Mouse (Mus musculus): ENCODE measurements at regions not wholly inside any gene's neighbourhood (a gene's known extent, or its start where the extent isn't known, plus 50 kb on each side); places are given as distances from the start of the nearest gene placed in this dataset.
A peak's percentile ranks its signal among the peaks of the same experiment; 100 is the strongest.

GRCm38 (mm10) chr5:106199061-106199460 is 258.9 kb downstream of the Barhl2 start:
- Histone ChIP-seq H3K9me3 (no peaks in the 10 kb centered on the region), H3K27me3 (no peaks in the 10 kb centered on the region), H3K4me3 (replicated peaks) (no peak overlapping the region), H3K27ac (no peak overlapping the region), H3K4me2 (no peak overlapping the region), H3K9ac (replicated peaks) (no peak overlapping the region), H3K36me3 (no peaks in the 10 kb centered on the region), H3K4me1 (replicated peaks) (peaks cover 11% of the 10 kb centered on the region)
- 67% methylated on average over 3 of the region's 3 CpGs for WGBS
- ATAC-seq (ENCODE audit: insufficient number of reproducible peaks, insufficient read depth, low FRiP score, low TSS enrichment, low read depth) = no peak

- H3K27ac ChIP-seq = no peak overlapping the region
- no peaks in the 10 kb centered on the region for H3K27me3 ChIP-seq
- no peak for ATAC-seq (ENCODE audit: insufficient number of reproducible peaks, insufficient read depth, low FRiP score, low TSS enrichment, low read depth)
- no peaks in the 10 kb centered on the region for H3K9me3 ChIP-seq
- H3K9ac ChIP-seq (replicated peaks) = no peak overlapping the region
- no peaks in the 10 kb centered on the region for H3K36me3 ChIP-seq
- H3K4me1 ChIP-seq (replicated peaks) = no peaks in the 10 kb centered on the region
- 87% methylated on average over 11 of the region's 11 CpGs for WGBS
- no peak overlapping the region for H3K4me2 ChIP-seq
- no peak overlapping the region for H3K4me3 ChIP-seq (replicated peaks)
Observed at GRCm38 (mm10) chr5:106191141-106191540, 266.8 kb downstream of the Barhl2 start.

- Histone ChIP-seq H3K36me3 (no peaks in the 10 kb centered on the region), H3K9ac (replicated peaks) (no peak overlapping the region), H3K9me3 (0 out of 2 replicates have a peak, but pooled peaks cover 3% of the 10 kb centered on the region), H3K4me1 (replicated peaks) (no peaks in the 10 kb centered on the region), H3K27ac (no peak overlapping the region), H3K27me3 (no peaks in the 10 kb centered on the region), H3K4me2 (no peak overlapping the region), H3K4me3 (replicated peaks) (no peak overlapping the region)
- ATAC-seq (ENCODE audit: insufficient number of reproducible peaks, insufficient read depth, low FRiP score, low TSS enrichment, low read depth) = no peak
- 92% methylated on average over 23 of the region's 23 CpGs for WGBS
Observed at GRCm38 (mm10) chr5:106181726-106182125, 276.2 kb downstream of the Barhl2 start.

GRCm38 (mm10) chr5:106172162-106172561 is 285.8 kb downstream of the Barhl2 start:
- H3K9ac ChIP-seq (replicated peaks) = no peak overlapping the region
- H3K4me2 ChIP-seq = no peak overlapping the region; the same call in 1 of the 2 replicates
- H3K27me3 ChIP-seq = no peaks in the 10 kb centered on the region
- no peak overlapping the region for H3K4me3 ChIP-seq (replicated peaks)
- 0 out of 2 replicates have a peak overlapping the region, but pooled peaks have one; percentile 13 for H3K27ac ChIP-seq
- WGBS = 16% methylated on average over 3 of the region's 3 CpGs
- no peaks in the 10 kb centered on the region for H3K36me3 ChIP-seq
- ATAC-seq (ENCODE audit: insufficient number of reproducible peaks, insufficient read depth, low FRiP score, low TSS enrichment, low read depth) = no peak
- no peaks in the 10 kb centered on the region for H3K9me3 ChIP-seq
- H3K4me1 ChIP-seq (replicated peaks) = peaks cover 11% of the 10 kb centered on the region

- WGBS = 96% methylated on average over 4 of the region's 4 CpGs
- H3K4me1 ChIP-seq (replicated peaks) = peaks cover 11% of the 10 kb centered on the region
- H3K36me3 ChIP-seq = no peaks in the 10 kb centered on the region
- H3K27ac ChIP-seq = no peak overlapping the region
- ATAC-seq (ENCODE audit: insufficient number of reproducible peaks, insufficient read depth, low FRiP score, low TSS enrichment, low read depth) = no peak
- no peaks in the 10 kb centered on the region for H3K27me3 ChIP-seq
- no peak overlapping the region for H3K4me2 ChIP-seq
- no peak overlapping the region for H3K9ac ChIP-seq (replicated peaks)
- no peak overlapping the region for H3K4me3 ChIP-seq (replicated peaks)
- H3K9me3 ChIP-seq = no peaks in the 10 kb centered on the region
Observed at GRCm38 (mm10) chr5:106170405-106170804, 287.6 kb downstream of the Barhl2 start.

- peaks cover 18% of the 10 kb centered on the region for H3K4me1 ChIP-seq (replicated peaks)
- no peak overlapping the region for H3K4me2 ChIP-seq
- no peaks in the 10 kb centered on the region; the same call in 1 of the 2 replicates for H3K27me3 ChIP-seq
- H3K36me3 ChIP-seq = no peaks in the 10 kb centered on the region
- H3K4me3 ChIP-seq (replicated peaks) = no peak overlapping the region
- ATAC-seq (ENCODE audit: insufficient number of reproducible peaks, insufficient read depth, low FRiP score, low TSS enrichment, low read depth) = no peak
- no peak overlapping the region for H3K27ac ChIP-seq
- WGBS = 82% methylated on average over 11 of the region's 11 CpGs
- H3K9me3 ChIP-seq = no peaks in the 10 kb centered on the region
- H3K9ac ChIP-seq (replicated peaks) = no peak overlapping the region
Observed at GRCm38 (mm10) chr5:106167556-106167955, 290.4 kb downstream of the Barhl2 start.

GRCm38 (mm10) chr5:106166266-106166665 is 289.9 kb downstream of the Zfp326 start:
- no peak overlapping the region for H3K9ac ChIP-seq (replicated peaks)
- H3K4me2 ChIP-seq = no peak overlapping the region
- no peaks in the 10 kb centered on the region for H3K9me3 ChIP-seq
- WGBS = 76% methylated on average over 5 of the region's 5 CpGs
- no peak overlapping the region for H3K27ac ChIP-seq
- 0 out of 2 replicates have a peak, but pooled peaks cover 7% of the 10 kb centered on the region for H3K4me1 ChIP-seq (replicated peaks)
- no peaks in the 10 kb centered on the region; the same call in 1 of the 2 replicates for H3K27me3 ChIP-seq
- no peak for ATAC-seq (ENCODE audit: insufficient number of reproducible peaks, insufficient read depth, low FRiP score, low TSS enrichment, low read depth)
- no peaks in the 10 kb centered on the region for H3K36me3 ChIP-seq
- H3K4me3 ChIP-seq (replicated peaks) = no peak overlapping the region

GRCm38 (mm10) chr5:106164190-106164589 is 287.8 kb downstream of the Zfp326 start:
- Histone ChIP-seq H3K27ac (no peak overlapping the region), H3K4me3 (replicated peaks) (no peak overlapping the region), H3K4me2 (no peak overlapping the region), H3K27me3 (no peaks in the 10 kb centered on the region; the same call in 1 of the 2 replicates), H3K9me3 (peaks cover 4% of the 10 kb centered on the region; the same call in 1 of the 2 replicates), H3K9ac (replicated peaks) (no peak overlapping the region), H3K36me3 (no peaks in the 10 kb centered on the region), H3K4me1 (replicated peaks) (peaks cover 7% of the 10 kb centered on the region; the same call in 1 of the 2 replicates)
- 52% methylated on average over 8 of the region's 8 CpGs for WGBS
- ATAC-seq (ENCODE audit: insufficient number of reproducible peaks, insufficient read depth, low FRiP score, low TSS enrichment, low read depth) = no peak

GRCm38 (mm10) chr5:106162981-106163653 is 286.8 kb downstream of the Zfp326 start:
- Histone ChIP-seq H3K4me3 (replicated peaks) (no peak overlapping the region), H3K27me3 (no peaks in the 10 kb centered on the region; the same call in 1 of the 2 replicates), H3K36me3 (no peaks in the 10 kb centered on the region), H3K4me2 (no peak overlapping the region), H3K9ac (replicated peaks) (no peak overlapping the region), H3K4me1 (replicated peaks) (peaks cover 7% of the 10 kb centered on the region; the same call in 1 of the 2 replicates), H3K9me3 (peaks cover 4% of the 10 kb centered on the region; the same call in 1 of the 2 replicates), H3K27ac (no peak overlapping the region)
- no peak for ATAC-seq (ENCODE audit: insufficient number of reproducible peaks, insufficient read depth, low FRiP score, low TSS enrichment, low read depth)
- 47% methylated on average over 12 of the region's 12 CpGs for WGBS

- H3K36me3 ChIP-seq = no peaks in the 10 kb centered on the region
- H3K9me3 ChIP-seq = no peaks in the 10 kb centered on the region
- no peak overlapping the region for H3K9ac ChIP-seq (replicated peaks)
- no peaks in the 10 kb centered on the region for H3K4me1 ChIP-seq (replicated peaks)
- no peak overlapping the region for H3K4me2 ChIP-seq
- no peaks in the 10 kb centered on the region for H3K27me3 ChIP-seq
- no peak overlapping the region for H3K27ac ChIP-seq
- no peak overlapping the region for H3K4me3 ChIP-seq (replicated peaks)
- ATAC-seq (ENCODE audit: insufficient number of reproducible peaks, insufficient read depth, low FRiP score, low TSS enrichment, low read depth) = no peak
Observed at GRCm38 (mm10) chr5:106139109-106139508, 262.7 kb downstream of the Zfp326 start.

- 33% methylated on average over 3 of the region's 3 CpGs for WGBS
- Histone ChIP-seq H3K27me3 (no peaks in the 10 kb centered on the region; the same call in 1 of the 2 replicates), H3K27ac (no peak overlapping the region), H3K4me1 (replicated peaks) (peaks cover 22% of the 10 kb centered on the region), H3K4me2 (no peak overlapping the region), H3K9ac (replicated peaks) (no peak overlapping the region), H3K4me3 (replicated peaks) (no peak overlapping the region), H3K36me3 (no peaks in the 10 kb centered on the region), H3K9me3 (no peaks in the 10 kb centered on the region)
- no peak for ATAC-seq (ENCODE audit: insufficient number of reproducible peaks, insufficient read depth, low FRiP score, low TSS enrichment, low read depth)
Observed at GRCm38 (mm10) chr5:106122928-106123327, 246.6 kb downstream of the Zfp326 start.

GRCm38 (mm10) chr5:106119584-106119983 is 243.2 kb downstream of the Zfp326 start:
- Histone ChIP-seq H3K4me2 (no peak overlapping the region), H3K9ac (replicated peaks) (no peak overlapping the region), H3K36me3 (no peaks in the 10 kb centered on the region), H3K27me3 (no peaks in the 10 kb centered on the region; the same call in 1 of the 2 replicates), H3K27ac (no peak overlapping the region), H3K4me3 (replicated peaks) (no peak overlapping the region), H3K9me3 (no peaks in the 10 kb centered on the region), H3K4me1 (replicated peaks) (peaks cover 20% of the 10 kb centered on the region)
- WGBS = 36% methylated on average over 1 of the region's 1 CpGs
- no peak for ATAC-seq (ENCODE audit: insufficient number of reproducible peaks, insufficient read depth, low FRiP score, low TSS enrichment, low read depth)

Measured in limb, embryonic 12.5 days (tissue).